Mouse (Mus musculus) G1E (cell line): ENCODE results near the gene B3gat3. TPM values are rescaled to one million over a fixed set of nuclear protein-coding genes. Genes with fewer than 3 reads are reported as not detected.
A peak's percentile ranks its signal among the peaks of the same experiment; 100 is the strongest.
"Not testable (repeated sequence)": the region's sequence is repeated elsewhere in the genome, so short reads cannot be mapped to it uniquely, and the experiment has no call there.

Experiments used
- ATAC-seq: 2 replicates; pipeline ENCODE4 v1.8.0; 2016; ENCODE audit warnings: mild to moderate bottlenecking; ENCODE audit not compliant: insufficient number of reproducible peaks, poor library complexity, low FRiP score, severe bottlenecking; ENCODE audit errors: extremely low read depth
- DNase-seq: peaks from one replicate; pipeline ENCODE4 v3.0.0; 2012; ENCODE audit warnings: low spot score
- H3K27me3 ChIP-seq: 2 replicates; pipeline ENCODE4 v1.6.1; 2012; ENCODE audit warnings: mild to moderate bottlenecking, low read length, inconsistent platforms; ENCODE audit not compliant: insufficient read depth
- H3K36me3 ChIP-seq: replicated peaks from 2 replicates; pipeline ENCODE3; 2012; ENCODE audit warnings: mild to moderate bottlenecking, inconsistent platforms
- H3K4me1 ChIP-seq: 2 replicates; pipeline ENCODE4 v1.6.1; 2012; ENCODE audit warnings: low read depth, low read length, inconsistent platforms, mixed read lengths; ENCODE audit not compliant: insufficient read depth
- H3K4me3 ChIP-seq: 2 replicates; pipeline ENCODE4 v1.5.1; 2012; ENCODE audit warnings: low read depth, mild to moderate bottlenecking, inconsistent platforms, low read length, moderate library complexity, mixed read lengths
- H3K9me3 ChIP-seq: replicated peaks from 2 replicates; pipeline ENCODE4 v1.6.1; 2012; ENCODE audit warnings: inconsistent platforms
- CTCF ChIP-seq: IDR thresholded peaks from 2 replicates; pipeline ENCODE4 v1.5.1; 2012; ENCODE audit warnings: low read depth, low read length, inconsistent platforms, mixed read lengths
- GATA1 ChIP-seq: IDR thresholded peaks from 2 replicates; pipeline ENCODE4 v1.6.1; 2012; ENCODE audit warnings: borderline replicate concordance, low read length, inconsistent platforms, mixed read lengths
- GATA2 ChIP-seq: IDR thresholded peaks from 2 replicates; pipeline ENCODE4 v1.6.1; 2012; ENCODE audit warnings: low read depth, low read length, inconsistent platforms, borderline replicate concordance
- POLR2AphosphoS5 ChIP-seq: IDR thresholded peaks from 2 replicates; pipeline ENCODE4 v1.6.1; 2012; ENCODE audit warnings: low read depth, low read length, inconsistent platforms; ENCODE audit not compliant: insufficient replicate concordance
- TAL1 ChIP-seq: conservative IDR thresholded peaks from 2 replicates; pipeline ENCODE4 v1.6.1; 2012; ENCODE audit warnings: low read depth, low read length, inconsistent platforms, mixed read lengths
- polyA plus RNA-seq: library from polyadenylated mRNA; stranded (reverse); fragments of >175 nt; gene quantifications from 2 replicates; pipeline ENCODE4 v1.2.3, GENCODE M21; 2012
- total RNA-seq, 2 experiments: library from RNA; stranded (forward) in 1 of 2; stranded (reverse) in 1 of 2; fragments of 200-1000 nt in 1 of 2; fragments of >200 nt in 1 of 2; fragmentation: Nextera tagmentation in 1 of 2; gene quantifications; 2 replicates each; pipeline ENCODE4 v1.2.3; 2014 to 2017

Gene B3gat3
- total and polyA plus RNA-seq, 3 experiments: 38.8 to 180 (median 70.3) TPM

DNA sequence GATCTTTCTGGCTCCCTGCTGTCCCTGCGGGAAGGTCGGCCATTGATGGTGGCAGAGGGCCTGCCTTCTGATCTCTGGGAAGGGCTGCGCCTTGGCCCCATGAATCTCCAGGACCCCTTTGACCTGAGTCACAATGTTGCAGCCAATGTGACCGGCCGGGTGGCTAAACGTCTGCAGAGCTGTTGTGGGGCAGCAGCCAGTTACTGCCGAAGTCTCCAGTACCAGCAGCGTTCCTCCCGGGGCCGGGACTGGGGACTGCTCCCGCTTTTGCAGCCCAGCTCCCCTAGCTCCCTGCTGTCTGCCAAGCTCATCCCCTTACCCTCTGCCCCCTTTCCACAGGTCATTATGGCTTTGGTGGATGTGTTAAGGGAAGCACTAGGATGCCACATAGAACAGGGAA lies 44.9 kb downstream of the B3gat3 start:
- H3K36me3 ChIP-seq: peaks cover 91% of the 10 kb centered on the region
- H3K4me3 ChIP-seq: no peak overlapping the region; the same call in 1 of the 2 replicates
- TF ChIP-seq GATA2 (no peak), CTCF (no peak), POLR2AphosphoS5 (no peak), GATA1 (no peak), TAL1 (no peak)
- no peaks in the 10 kb centered on the region for H3K9me3 ChIP-seq
- ATAC-seq: no peak
- H3K4me1 ChIP-seq: peaks cover 52% of the 10 kb centered on the region
- H3K27me3 ChIP-seq: no peaks in the 10 kb centered on the region
- DNase-seq: no peak

DNA sequence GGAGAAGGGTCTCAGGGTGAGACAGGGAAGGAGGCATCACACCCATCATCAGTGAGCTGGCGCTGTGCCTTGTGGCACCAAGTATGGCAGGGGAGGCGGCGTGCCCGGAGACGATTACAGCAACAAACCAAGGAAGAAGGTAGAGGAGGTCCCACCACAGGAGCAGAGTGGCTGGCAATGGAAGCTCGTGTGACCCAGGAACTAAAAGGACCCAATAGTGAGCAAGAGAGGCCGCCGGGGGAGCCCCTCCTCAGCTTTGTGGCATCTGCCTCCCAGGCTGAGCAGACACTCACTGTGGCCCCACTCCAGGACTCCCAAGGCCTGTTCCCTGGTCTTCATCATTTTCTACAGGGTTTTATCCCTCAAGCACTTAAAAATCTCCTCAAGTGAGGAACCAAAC lies 45.6 kb downstream of the B3gat3 start:
- TF ChIP-seq GATA2 (no peak), CTCF (no peak), TAL1 (no peak), POLR2AphosphoS5 (no peak), GATA1 (no peak)
- ATAC-seq: no peak
- Histone ChIP-seq H3K36me3 (peaks cover 91% of the 10 kb centered on the region), H3K4me1 (peaks cover 59% of the 10 kb centered on the region), H3K9me3 (no peaks in the 10 kb centered on the region), H3K4me3 (peak overlapping the region; percentile 38; the same call in 1 of the 2 replicates), H3K27me3 (no peaks in the 10 kb centered on the region)
- no peak for DNase-seq

DNA sequence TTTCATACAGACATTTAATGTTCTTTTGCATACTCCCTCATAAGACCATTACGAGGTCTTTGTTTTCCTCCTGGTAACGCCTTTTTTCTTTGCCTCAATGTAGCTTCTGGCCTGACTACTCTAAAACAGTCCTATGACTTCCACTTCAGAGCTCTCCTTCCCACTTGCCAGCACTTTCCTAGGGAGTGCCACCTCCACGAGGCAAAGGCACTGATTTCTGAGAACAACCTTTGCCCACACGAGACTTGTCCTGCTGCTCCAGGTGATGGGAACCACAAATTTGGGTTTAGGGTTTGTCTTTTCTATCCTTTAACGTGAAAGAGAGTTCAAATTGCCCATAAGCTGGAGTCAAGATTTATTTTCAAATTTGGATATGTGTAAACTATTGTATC lies 46.0 kb downstream of the B3gat3 start:
- H3K4me3 ChIP-seq: peak overlapping the region; percentile 82
- DNase-seq: no peak
- no peaks in the 10 kb centered on the region for H3K27me3 ChIP-seq
- peaks cover 64% of the 10 kb centered on the region for H3K4me1 ChIP-seq
- H3K36me3 ChIP-seq: peaks cover 91% of the 10 kb centered on the region
- H3K9me3 ChIP-seq: no peaks in the 10 kb centered on the region
- no peak for ATAC-seq
- no peak for TF ChIP-seq TAL1
- no peak for TF ChIP-seq GATA2
- TF ChIP-seq CTCF: no peak
- TF ChIP-seq GATA1: no peak

DNA sequence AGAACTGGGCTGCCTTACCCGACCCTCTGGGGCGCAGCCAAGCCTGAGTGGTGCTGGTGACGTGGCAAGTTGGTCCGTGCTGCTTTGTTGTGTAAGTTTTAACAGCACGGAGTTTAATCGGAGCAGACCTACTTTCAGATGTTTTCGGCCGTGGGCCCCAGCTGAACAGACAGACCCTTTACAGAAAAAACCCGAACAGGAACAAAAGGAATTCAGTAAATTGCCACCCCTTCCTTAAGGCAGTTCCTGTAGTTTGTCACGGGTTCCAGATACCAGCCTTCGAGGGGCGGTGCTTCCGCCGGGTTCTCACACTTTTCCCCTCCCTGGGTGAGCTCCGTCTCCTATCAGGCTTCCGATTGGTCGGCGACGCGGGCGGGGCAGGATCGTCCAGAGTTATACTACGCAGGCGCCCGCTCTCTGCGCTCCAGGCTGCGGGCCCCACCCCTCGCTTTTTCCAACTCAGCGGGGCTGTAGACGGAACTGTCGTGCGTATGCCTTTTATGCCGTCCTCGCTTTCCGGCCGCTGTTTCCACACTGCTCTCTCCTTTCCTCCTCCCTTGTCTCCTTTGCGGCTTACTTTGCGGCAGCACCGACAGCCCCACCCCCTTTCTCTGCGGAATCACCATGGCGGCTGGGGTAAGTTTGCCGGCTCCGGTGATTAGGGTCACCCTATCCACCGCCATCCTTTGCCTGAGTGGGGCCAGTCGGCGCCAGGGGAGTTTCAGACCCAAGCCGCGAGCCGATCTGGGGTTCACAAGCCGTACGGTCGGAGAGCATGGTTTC lies 46.6 kb downstream of the B3gat3 start, which contains the start of gene Eef1g:
Eef1g (plus strand) TSS at position 452 of the 783 bp plus-strand sequence.
- TF ChIP-seq CTCF (no peak), GATA1 (no peak), TAL1 (no peak), POLR2AphosphoS5 (no peak), GATA2 (no peak)
- ATAC-seq (peak; percentile 95), DNase-seq (peak; percentile 90)
- H3K9me3 ChIP-seq: no peaks in the 10 kb centered on the region
- peaks cover 68% of the 10 kb centered on the region for H3K4me1 ChIP-seq
- no peaks in the 10 kb centered on the region for H3K27me3 ChIP-seq
- H3K4me3 ChIP-seq: peak within 1 kb of the TSS; percentile 82
- H3K36me3 ChIP-seq: peaks cover 91% of the 10 kb centered on the region

DNA sequence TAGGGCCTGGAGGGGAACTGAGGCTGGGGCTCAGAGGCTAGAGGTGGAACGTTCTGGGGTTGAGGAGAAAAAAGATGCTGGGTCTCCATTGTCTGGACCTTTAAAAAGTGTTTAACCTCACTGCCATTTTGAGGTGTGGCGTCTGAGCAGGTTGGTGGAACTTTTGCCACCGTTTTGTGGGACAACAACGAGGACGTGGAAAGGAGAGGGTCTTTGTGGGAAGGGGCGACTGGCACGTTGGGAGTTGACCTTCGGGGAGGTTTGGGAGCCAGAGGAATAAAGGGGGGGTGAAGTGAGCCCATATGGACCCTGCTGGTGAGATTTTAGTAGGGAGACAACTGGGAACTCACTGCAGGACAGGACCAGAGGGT lies 47.2 kb downstream of the B3gat3 start:
- no peaks in the 10 kb centered on the region for H3K9me3 ChIP-seq
- DNase-seq (no peak), ATAC-seq (no peak)
- H3K4me3 ChIP-seq: peak overlapping the region; percentile 82
- no peaks in the 10 kb centered on the region for H3K27me3 ChIP-seq
- H3K4me1 ChIP-seq: peaks cover 68% of the 10 kb centered on the region
- TF ChIP-seq TAL1 (no peak), POLR2AphosphoS5 (no peak), GATA2 (no peak), GATA1 (no peak), CTCF (no peak)
- H3K36me3 ChIP-seq: peaks cover 91% of the 10 kb centered on the region

DNA sequence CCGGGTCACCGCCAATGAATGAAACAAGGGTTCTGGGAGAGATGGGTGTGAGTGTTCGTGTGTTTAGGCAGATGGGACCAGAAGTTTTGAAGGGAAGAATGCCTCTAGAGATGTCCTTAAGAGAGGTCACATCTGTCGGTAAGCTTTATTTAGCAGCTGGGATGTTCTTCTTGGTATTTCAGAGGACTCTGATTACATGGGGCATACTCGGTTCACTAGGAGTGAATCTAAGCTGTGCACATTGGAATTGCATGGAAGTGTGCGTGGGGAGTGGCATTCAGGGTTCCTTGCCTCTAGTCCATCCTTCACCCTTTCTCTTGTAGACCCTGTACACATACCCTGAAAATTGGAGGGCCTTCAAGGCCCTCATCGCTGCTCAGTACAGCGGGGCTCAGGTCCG lies 47.7 kb downstream of the B3gat3 start:
- Histone ChIP-seq H3K4me1 (peaks cover 69% of the 10 kb centered on the region), H3K36me3 (peaks cover 91% of the 10 kb centered on the region), H3K4me3 (peak overlapping the region; percentile 82), H3K27me3 (no peaks in the 10 kb centered on the region), H3K9me3 (no peaks in the 10 kb centered on the region)
- no peak for TF ChIP-seq CTCF
- TF ChIP-seq POLR2AphosphoS5: no peak
- no peak for TF ChIP-seq TAL1
- TF ChIP-seq GATA2: no peak
- no peak for TF ChIP-seq GATA1
- DNase-seq (no peak), ATAC-seq (no peak)

DNA sequence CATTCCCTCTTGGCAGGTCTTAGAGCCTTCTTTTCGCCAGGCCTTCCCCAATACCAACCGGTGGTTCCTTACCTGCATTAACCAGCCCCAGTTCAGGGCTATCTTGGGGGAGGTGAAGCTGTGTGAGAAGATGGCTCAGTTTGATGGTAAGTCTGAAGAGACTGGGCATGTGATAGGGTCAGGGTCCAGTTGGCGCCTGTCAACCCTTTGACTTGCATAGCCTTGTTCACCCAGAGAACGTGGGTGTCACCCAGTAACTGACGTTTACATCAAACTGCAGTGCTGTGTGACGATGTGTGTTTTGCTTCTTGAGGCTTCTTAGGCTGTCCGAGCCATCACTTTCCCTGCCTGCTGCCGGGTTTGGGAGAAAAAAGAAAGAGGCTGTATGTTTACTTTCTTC lies 52.3 kb downstream of the B3gat3 start:
- H3K9me3 ChIP-seq, ATAC-seq, DNase-seq: not testable (repeated sequence)

More for the DNA sequence above, 52.3 kb downstream of the B3gat3 start:
- not testable (repeated sequence) for H3K27me3 ChIP-seq
- H3K36me3 ChIP-seq: peaks cover 98% of the 10 kb centered on the region
- peak overlapping the region; percentile 38; the same call in 1 of the 2 replicates for H3K4me3 ChIP-seq
- H3K4me1 ChIP-seq: peaks cover 82% of the 10 kb centered on the region
